Mouse (Mus musculus): Measurements from ENCODE around the gene Fbxo8. TPM values are rescaled to one million over a fixed set of nuclear protein-coding genes. Genes with fewer than 3 reads are reported as not detected.

Gene Fbxo8
- polyA plus RNA-seq, 1 experiment from 2014 or later = 35.1 TPM

Small RNAs within 50 kb of the gene (microRNA-seq; reads per million reads assigned to microRNA genes)
- not detected for gene Gm25992

Other genes with a start within 250 kb of the Fbxo8 start
- gene Cep44, start within 50 bp of the Fbxo8 start, polyA plus RNA-seq (2014; fragmentation: Nextera tagmentation; extraction: Ambion mirVana) = 31.7 and 35.7 TPM in 2 replicates